Mouse (Mus musculus) hindbrain, embryonic 15.5 days (tissue): ENCODE results near the gene Angel1. TPM values are rescaled to one million over a fixed set of nuclear protein-coding genes. Genes with fewer than 3 reads are reported as not detected.

Experiments
- ATAC-seq: fragments of 200-750 bp; cut with Nextera tagmentation; 2 replicates; pipeline ENCODE4 v1.8.0; 2017; ENCODE audit warnings: low read depth, moderate number of reproducible peaks, moderate TSS enrichment; ENCODE audit not compliant: low FRiP score
- H3K27ac ChIP-seq: fragments of 300-500 bp; sonication (generic); replicated peaks from 2 replicates; pipeline ENCODE4 v1.5.1; 2015; ENCODE audit warnings: mild to moderate bottlenecking, inconsistent platforms
- H3K27me3 ChIP-seq: fragments of 300-500 bp; sonication (generic); 2 replicates; pipeline ENCODE4 v1.6.1; 2015; ENCODE audit warnings: control low read depth, inconsistent platforms
- H3K36me3 ChIP-seq: fragments of 300-500 bp; sonication (generic); 2 replicates; pipeline ENCODE4 v1.6.1; 2015; ENCODE audit warnings: control low read depth, inconsistent platforms
- H3K4me1 ChIP-seq: fragments of 300-500 bp; sonication (generic); replicated peaks from 2 replicates; pipeline ENCODE4 v1.6.1; 2015; ENCODE audit warnings: control low read depth, inconsistent platforms
- H3K4me2 ChIP-seq: fragments of 300-500 bp; sonication (generic); 2 replicates; pipeline ENCODE4 v1.6.1; 2015; ENCODE audit warnings: moderate library complexity, mild to moderate bottlenecking, inconsistent platforms
- H3K4me3 ChIP-seq: fragments of 300-500 bp; sonication (generic); 2 replicates; pipeline ENCODE4 v1.5.1; 2015; ENCODE audit warnings: mild to moderate bottlenecking, inconsistent platforms
- H3K9ac ChIP-seq: fragments of 300-500 bp; sonication (generic); 2 replicates; pipeline ENCODE4 v1.6.1; 2015; ENCODE audit warnings: inconsistent platforms
- H3K9me3 ChIP-seq: fragments of 300-500 bp; sonication (generic); 2 replicates; pipeline ENCODE4 v1.6.1; 2016; ENCODE audit warnings: control low read depth, inconsistent platforms
- WGBS: fragments of 180-500 bp; shearing (Covaris S2); methylation state at CpG from one replicate; pipeline ENCODE4 v1.1.7; 2015; 5-methylcytosine and 5-hydroxymethylcytosine counted together
- polyA plus RNA-seq: library from polyadenylated mRNA; unstranded; fragments of >200 nt; fragmentation: Nextera tagmentation; extraction: Ambion mirVana; gene quantifications from 2 replicates; pipeline ENCODE4 v1.2.1, GENCODE M21; 2015

Gene Angel1
- polyA plus RNA-seq, 1 experiment from 2014 or later = 12.0 TPM

DNA sequence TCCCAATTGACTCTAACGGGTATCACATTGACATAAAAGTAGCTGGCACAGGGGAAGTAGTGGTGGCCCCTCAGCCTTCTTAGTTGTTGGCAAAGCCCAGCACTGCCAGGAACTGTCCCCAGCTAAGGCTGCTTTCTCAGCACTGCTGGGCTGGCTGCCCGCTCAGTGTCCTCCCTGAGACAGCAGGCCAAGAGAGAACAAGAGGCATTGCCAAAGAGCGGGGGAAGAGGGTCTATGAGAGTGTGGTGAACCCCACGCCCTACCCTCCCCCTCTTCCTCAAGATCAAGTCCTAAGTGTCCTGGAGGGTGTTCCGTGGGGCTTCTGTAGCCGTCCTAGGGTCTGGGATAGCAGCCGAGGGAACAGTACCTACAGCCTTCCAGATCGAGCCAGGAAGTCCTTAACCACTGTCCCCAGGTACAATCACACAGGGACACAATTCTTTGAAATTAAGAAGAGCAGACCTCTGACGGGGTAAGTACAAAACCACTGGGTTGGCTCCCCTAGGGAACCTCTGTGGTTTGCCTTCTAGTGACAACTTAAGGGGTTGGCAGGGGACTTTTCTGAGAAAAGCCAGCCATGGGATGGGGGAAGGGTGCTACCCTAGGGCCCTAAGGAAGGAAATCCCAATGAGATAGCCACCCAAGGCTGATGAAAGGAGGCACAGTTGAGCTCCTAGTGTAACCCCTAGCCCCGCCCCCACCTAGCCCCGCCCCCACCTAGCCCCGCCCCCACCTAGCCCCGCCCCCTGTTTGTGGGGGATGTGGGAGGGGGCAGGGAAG, 39.5 kb downstream of the Angel1 start:
- Histone ChIP-seq H3K27ac (peak overlapping the region; percentile 50), H3K4me1 (peaks cover 51% of the 10 kb centered on the region)
- ATAC-seq = no peak; the same call in 1 of the 2 replicates

DNA sequence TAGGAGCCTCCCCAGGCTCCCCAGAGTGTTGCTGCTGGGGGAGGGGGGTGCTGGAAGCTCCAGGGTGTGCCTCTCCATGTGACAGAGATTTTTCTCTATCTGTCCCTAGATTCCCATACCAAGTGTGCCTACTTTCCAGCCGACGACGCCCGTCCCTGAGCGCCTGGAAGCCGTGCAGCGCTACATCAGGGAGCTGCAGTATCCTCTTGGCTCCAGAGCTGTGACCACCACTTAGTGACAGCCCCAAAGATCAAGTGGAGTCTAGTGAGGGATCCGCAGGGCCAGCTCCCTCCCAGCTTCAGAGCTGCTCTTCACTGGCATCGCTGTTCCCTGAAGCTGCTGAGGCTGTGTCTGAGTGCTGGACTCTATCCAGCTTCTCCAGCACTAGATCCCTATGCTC, 41.0 kb downstream of the Angel1 start:
- no peaks in the 10 kb centered on the region for H3K27me3 ChIP-seq
- 0 out of 2 replicates have a peak overlapping the region, but pooled peaks have one; percentile 7 for H3K4me2 ChIP-seq
- H3K4me3 ChIP-seq = no peak overlapping the region
- WGBS = 72% methylated on average over 9 of the region's 9 CpGs
- H3K27ac ChIP-seq = no peak overlapping the region
- peaks cover 30% of the 10 kb centered on the region for H3K36me3 ChIP-seq
- H3K9ac ChIP-seq = no peak overlapping the region
- no peak for ATAC-seq
- peaks cover 55% of the 10 kb centered on the region for H3K4me1 ChIP-seq
- no peaks in the 10 kb centered on the region for H3K9me3 ChIP-seq

More for the DNA sequence above, 39.5 kb downstream of the Angel1 start:
- Histone ChIP-seq H3K36me3 (peaks cover 31% of the 10 kb centered on the region), H3K9me3 (no peaks in the 10 kb centered on the region), H3K9ac (no peak overlapping the region), H3K4me3 (no peak overlapping the region), H3K27me3 (no peaks in the 10 kb centered on the region), H3K4me2 (no peak overlapping the region)
- WGBS = 60% methylated on average over 13 of the region's 13 CpGs

DNA sequence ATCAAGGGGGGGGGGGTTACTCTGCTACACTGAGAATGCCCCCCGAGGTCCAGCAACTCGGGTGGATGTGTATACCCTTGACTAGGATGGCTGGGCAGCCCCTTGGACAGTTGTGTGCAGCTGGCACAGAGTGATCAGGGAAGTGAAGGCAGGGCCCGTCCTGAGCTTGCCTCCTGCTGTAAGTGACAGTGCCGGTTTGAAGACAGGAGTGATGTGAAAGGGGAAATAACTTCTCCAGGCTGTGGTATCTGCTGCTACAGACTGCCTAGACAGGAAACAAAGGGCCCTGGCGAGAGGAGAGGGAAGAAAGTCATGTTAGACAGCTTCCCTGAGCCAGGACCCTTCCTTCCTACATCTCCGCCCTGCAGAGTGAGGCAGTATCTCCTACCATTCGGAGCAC, 42.6 kb downstream of the Angel1 start:
- H3K36me3 ChIP-seq = peaks cover 20% of the 10 kb centered on the region
- no peak for ATAC-seq
- peaks cover 55% of the 10 kb centered on the region for H3K4me1 ChIP-seq
- no peak overlapping the region for H3K27ac ChIP-seq
- peak overlapping the region; percentile 80; the same call in 1 of the 2 replicates for H3K4me2 ChIP-seq
- 78% methylated on average over 7 of the region's 7 CpGs for WGBS
- H3K9me3 ChIP-seq = no peaks in the 10 kb centered on the region
- H3K27me3 ChIP-seq = no peaks in the 10 kb centered on the region
- no peak overlapping the region for H3K9ac ChIP-seq
- no peak overlapping the region for H3K4me3 ChIP-seq

DNA sequence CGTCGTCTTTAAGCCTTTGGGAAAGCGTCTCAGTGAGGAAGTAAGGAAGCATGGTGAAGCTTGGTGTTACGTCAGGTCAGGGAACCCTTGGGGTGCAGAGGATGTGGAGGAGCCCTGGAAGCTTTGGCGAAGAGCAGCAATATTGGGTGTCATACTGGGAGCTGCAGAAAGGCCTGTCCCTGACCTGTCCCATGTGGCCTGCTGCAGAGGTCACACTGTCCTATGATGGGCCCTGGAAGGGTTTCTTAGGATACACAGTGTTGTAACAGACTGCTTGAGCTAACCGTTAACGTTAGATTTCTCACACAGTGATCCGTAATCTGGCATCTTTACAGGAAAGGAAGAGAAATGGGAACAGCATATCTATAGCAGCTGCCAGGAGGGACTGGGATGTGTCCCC, 44.1 kb downstream of the Angel1 start:
- 71% methylated on average over 8 of the region's 8 CpGs for WGBS
- Histone ChIP-seq H3K4me1 (peaks cover 49% of the 10 kb centered on the region), H3K9me3 (no peaks in the 10 kb centered on the region), H3K27ac (no peak overlapping the region), H3K36me3 (peaks cover 8% of the 10 kb centered on the region), H3K4me2 (peak overlapping the region; percentile 80), H3K9ac (no peak overlapping the region), H3K27me3 (no peaks in the 10 kb centered on the region), H3K4me3 (peak overlapping the region; percentile 84)
- no peak for ATAC-seq

DNA sequence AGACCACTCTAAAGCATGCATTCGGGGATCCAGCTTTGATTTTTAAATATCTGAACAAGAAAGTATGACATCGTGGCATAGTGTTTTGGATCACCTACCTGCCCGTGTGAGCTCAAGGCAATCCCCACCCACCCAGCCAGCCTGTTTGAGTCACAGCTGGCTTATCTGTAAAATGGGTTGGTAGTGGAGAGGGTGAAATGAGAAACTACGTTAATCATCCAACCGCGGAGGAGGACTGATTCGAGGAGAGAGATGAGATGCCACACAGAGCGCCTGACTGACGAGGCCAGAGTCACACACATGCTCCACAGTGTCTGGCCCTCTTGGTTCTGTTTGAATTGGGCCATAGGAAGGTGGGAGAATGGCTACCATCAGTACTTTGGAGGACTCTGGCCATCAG, 44.6 kb downstream of the Angel1 start:
- no peaks in the 10 kb centered on the region for H3K27me3 ChIP-seq
- peaks cover 6% of the 10 kb centered on the region for H3K36me3 ChIP-seq
- no peak overlapping the region for H3K27ac ChIP-seq
- H3K4me3 ChIP-seq = peak overlapping the region; percentile 84
- H3K4me1 ChIP-seq = peaks cover 48% of the 10 kb centered on the region
- H3K9me3 ChIP-seq = no peaks in the 10 kb centered on the region
- no peak for ATAC-seq
- 78% methylated on average over 9 of the region's 9 CpGs for WGBS
- H3K4me2 ChIP-seq = peak overlapping the region; percentile 80
- H3K9ac ChIP-seq = no peak overlapping the region

DNA sequence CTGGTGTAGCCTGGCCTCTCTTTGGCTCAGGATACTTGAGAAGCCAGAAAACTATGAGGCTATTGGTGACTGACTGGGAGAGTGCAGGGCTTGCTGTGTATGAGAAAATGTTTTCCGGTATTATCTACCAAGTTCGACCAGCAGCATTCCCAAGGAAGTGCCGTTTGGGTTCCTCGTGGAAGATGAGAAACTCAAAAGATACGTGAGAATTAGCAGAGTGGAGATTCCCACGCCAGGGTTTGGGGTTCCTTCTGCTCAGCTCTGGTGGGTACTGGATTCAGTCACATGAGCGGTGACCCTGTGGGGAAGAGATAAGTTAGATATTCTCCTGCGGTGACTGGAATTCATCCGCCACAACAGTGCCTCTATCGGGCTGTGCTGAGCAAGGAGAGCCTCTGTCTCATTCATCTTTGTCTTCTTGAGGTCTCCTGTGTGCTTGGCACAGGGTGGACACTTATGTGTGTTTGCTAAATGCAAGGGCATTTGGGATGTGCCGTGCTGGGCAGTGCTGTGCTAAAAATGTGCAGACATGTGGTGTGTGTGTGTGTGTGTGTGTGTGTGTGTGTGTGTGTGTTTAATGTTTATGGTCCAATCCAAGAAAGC, 45.6 kb downstream of the Angel1 start:
- Histone ChIP-seq H3K9me3 (no peaks in the 10 kb centered on the region), H3K4me2 (peak overlapping the region; percentile 80), H3K9ac (peak overlapping the region; percentile 91), H3K36me3 (0 out of 2 replicates have a peak, but pooled peaks cover 3% of the 10 kb centered on the region), H3K4me3 (peak overlapping the region; percentile 84), H3K4me1 (peaks cover 42% of the 10 kb centered on the region), H3K27me3 (no peaks in the 10 kb centered on the region), H3K27ac (peak overlapping the region; percentile 94)
- WGBS = 11% methylated on average over 11 of the region's 11 CpGs
- ATAC-seq = peak; percentile 46

DNA sequence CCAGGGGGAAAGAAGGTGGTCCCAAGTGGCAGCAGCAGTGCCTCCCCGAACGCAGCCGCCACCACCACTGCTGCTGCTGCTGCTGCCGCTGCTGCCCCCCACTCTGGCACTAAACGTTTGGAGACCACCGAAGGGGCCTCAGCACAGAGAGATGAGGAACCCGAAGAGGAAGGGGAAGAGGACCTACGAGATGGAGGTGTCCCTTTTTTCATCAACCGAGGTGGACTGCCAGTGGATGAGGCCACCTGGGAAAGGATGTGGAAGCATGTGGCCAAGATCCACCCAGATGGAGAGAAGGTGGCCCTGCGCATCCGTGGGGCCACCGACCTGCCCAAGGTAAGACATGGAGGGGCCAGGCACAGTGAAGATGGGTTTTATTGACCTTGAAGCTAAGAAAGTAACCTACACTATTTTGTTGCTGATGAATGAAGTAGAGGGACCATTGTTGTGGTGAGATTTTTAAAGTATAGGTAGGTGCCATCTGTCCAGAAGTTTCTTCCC, 46.2 kb downstream of the Angel1 start:
- no peaks in the 10 kb centered on the region for H3K36me3 ChIP-seq
- H3K27me3 ChIP-seq = no peaks in the 10 kb centered on the region
- peak overlapping the region; percentile 80 for H3K4me2 ChIP-seq
- peak overlapping the region; percentile 84 for H3K4me3 ChIP-seq
- 14% methylated on average over 12 of the region's 12 CpGs for WGBS
- peak overlapping the region; percentile 91 for H3K9ac ChIP-seq
- ATAC-seq = no peak
- no peaks in the 10 kb centered on the region for H3K9me3 ChIP-seq
- peak overlapping the region; percentile 94 for H3K27ac ChIP-seq
- peaks cover 38% of the 10 kb centered on the region for H3K4me1 ChIP-seq

DNA sequence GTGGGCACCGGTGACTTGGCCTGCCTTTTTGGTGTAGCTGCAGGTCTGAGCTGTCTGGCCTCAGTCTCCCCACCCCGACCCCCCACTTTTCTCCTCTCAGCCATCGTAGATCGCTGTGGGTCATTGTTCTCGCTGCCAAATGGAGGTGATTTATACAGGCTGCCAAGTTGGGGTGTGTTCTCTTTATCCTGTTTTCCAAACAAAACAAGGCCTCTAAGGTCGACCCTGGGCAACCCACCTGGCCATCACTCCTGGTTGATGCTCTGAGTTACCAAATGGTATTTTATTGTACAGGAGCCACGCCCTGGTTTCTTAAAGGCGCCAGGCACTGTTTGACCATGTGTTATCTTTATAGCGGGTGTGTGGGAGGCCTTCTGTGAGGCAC, 46.7 kb downstream of the Angel1 start:
- Histone ChIP-seq H3K4me3 (peak overlapping the region; percentile 84), H3K9ac (peak overlapping the region; percentile 91), H3K36me3 (no peaks in the 10 kb centered on the region), H3K9me3 (no peaks in the 10 kb centered on the region), H3K27ac (peak overlapping the region; percentile 94), H3K4me1 (peaks cover 33% of the 10 kb centered on the region), H3K4me2 (peak overlapping the region; percentile 80), H3K27me3 (no peaks in the 10 kb centered on the region)
- peak; percentile 17; the same call in 1 of the 2 replicates for ATAC-seq
- WGBS = 0% methylated on average over 9 of the region's 9 CpGs

DNA sequence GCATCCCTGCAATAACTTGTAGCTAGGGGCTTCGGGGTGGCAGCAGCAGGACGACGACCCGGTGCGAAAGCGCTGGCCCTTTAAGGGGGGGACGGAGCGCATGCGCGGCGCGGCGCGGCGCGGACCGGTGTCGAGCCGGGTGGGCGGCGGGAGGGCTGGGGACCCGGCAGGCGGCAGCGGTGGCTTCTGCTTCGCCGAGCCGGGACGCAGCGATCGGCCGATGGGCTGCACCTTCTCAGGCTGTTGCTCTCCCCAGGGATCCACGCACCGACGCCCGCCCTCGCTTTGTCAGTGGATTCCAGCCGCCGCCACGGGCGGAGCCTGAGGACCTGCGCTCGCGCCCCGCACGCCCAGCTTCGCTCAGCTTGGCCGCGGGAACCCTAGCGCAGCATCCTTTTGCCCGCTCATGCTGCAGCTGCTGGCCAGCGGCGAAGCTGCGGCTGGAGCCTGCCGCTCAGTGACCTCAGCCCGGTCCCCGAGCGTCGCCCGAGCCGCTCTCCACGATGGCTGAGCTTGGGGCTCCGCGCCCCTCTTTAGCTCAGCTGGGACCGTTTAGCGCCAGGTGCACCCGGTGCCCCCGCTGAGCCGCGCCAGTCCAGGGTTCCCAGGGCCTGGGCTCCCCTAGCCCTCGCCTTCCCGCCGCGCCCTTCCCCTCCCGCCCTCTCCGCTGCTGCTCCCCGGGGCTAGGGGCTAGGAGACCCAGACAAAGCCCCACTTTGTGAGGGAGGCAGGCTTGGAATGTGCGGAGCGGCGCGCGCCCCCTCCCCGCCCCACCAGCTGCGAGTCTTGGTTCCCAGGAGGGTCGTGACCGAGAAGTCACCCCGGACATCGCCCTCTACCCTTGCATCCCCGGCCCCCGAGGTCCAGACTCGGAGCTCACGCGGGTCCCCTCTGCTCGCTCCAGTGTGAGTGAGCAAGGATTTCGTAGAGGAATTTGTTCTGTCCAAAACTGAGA, 47.4 kb downstream of the Angel1 start, which contains the start of gene Vash1:
Gene Vash1 (plus strand): TSS at position 110 of the 955 bp plus-strand sequence.
- peak within 1 kb of the TSS; percentile 91 for H3K9ac ChIP-seq
- H3K4me2 ChIP-seq = peak within 1 kb of the TSS; percentile 80
- H3K27ac ChIP-seq = peak within 1 kb of the TSS; percentile 94
- peak; percentile 73 for ATAC-seq
- H3K9me3 ChIP-seq = no peaks in the 10 kb centered on the region
- H3K4me1 ChIP-seq = peaks cover 26% of the 10 kb centered on the region
- WGBS = under 1% methylated on average over 94 of the region's 94 CpGs
- peak within 1 kb of the TSS; percentile 84 for H3K4me3 ChIP-seq
- no peaks in the 10 kb centered on the region for H3K36me3 ChIP-seq
- H3K27me3 ChIP-seq = no peaks in the 10 kb centered on the region

DNA sequence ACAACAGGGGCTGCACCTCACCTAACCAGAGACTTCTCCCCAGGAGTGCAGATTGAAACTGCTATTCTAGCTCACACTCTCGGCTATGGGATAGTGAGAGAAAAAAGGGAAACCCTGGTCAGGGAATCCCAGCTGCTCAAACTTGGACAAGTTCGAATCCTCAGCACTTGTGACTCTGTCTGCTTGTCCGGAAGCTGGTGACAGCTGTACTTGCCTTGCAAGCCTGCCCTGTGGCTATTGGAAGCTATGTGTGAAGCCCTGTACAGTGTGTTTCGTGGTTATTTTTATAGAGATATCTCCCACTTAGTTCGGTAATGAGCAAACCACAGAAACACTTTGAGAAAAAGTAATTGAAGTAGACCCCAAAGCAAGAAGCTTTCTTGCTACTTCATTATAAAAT, 53.8 kb downstream of the Angel1 start:
- H3K4me3 ChIP-seq = no peak overlapping the region
- ATAC-seq = no peak
- H3K4me2 ChIP-seq = no peak overlapping the region
- 84% methylated on average over 5 of the region's 5 CpGs for WGBS
- no peak overlapping the region for H3K27ac ChIP-seq
- H3K9me3 ChIP-seq = no peaks in the 10 kb centered on the region
- no peak overlapping the region for H3K9ac ChIP-seq
- no peaks in the 10 kb centered on the region for H3K36me3 ChIP-seq
- H3K4me1 ChIP-seq = no peaks in the 10 kb centered on the region
- H3K27me3 ChIP-seq = no peaks in the 10 kb centered on the region

DNA sequence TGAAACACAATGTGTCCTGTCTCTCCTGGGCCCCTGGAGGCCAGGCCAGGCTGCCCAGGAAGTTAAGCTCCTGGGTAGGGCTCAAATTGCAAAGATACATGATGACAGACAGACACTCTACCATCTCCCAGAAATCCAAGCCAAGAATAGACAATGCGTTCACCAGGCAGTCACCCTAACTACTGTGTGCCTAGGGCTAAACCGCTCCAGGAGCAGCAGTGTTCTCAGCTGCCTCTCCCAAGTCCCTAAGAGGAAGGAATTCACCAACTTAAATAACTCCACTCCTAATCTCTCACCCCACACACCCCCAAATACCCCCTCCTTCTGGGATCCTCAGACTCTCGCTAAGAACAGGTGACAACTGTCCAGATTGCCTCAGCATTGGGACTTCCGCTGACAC, 54.2 kb downstream of the Angel1 start:
- no peak for ATAC-seq
- 88% methylated on average over 4 of the region's 4 CpGs for WGBS
- H3K27ac ChIP-seq = no peak overlapping the region

More for the DNA sequence above, 54.2 kb downstream of the Angel1 start:
- Histone ChIP-seq H3K4me2 (no peak overlapping the region), H3K36me3 (no peaks in the 10 kb centered on the region), H3K27me3 (no peaks in the 10 kb centered on the region), H3K9ac (no peak overlapping the region), H3K9me3 (no peaks in the 10 kb centered on the region), H3K4me3 (no peak overlapping the region), H3K4me1 (no peaks in the 10 kb centered on the region)
